Mouse (Mus musculus) kidney, embryonic 14.5 days (tissue): ENCODE data around the gene Mdm2. TPM values are rescaled to one million over a fixed set of nuclear protein-coding genes. Genes with fewer than 3 reads are reported as not detected.

Experiments
- ATAC-seq: fragments of 200-750 bp; cut with Nextera tagmentation; 2 replicates; pipeline ENCODE4 v1.8.0; 2017; ENCODE audit warnings: moderate number of reproducible peaks, mild to moderate bottlenecking, moderate TSS enrichment, moderate library complexity; ENCODE audit not compliant: low FRiP score, low TSS enrichment
- H3K27ac ChIP-seq: fragments of 300-500 bp; sonication (generic); 2 replicates; pipeline ENCODE4 v1.5.1; 2014; ENCODE audit warnings: low read depth, mild to moderate bottlenecking, low read length, moderate library complexity, mixed read lengths
- H3K27me3 ChIP-seq: fragments of 300-500 bp; sonication (generic); 2 replicates; pipeline ENCODE4 v1.6.1; 2014; ENCODE audit warnings: mild to moderate bottlenecking, low read length; ENCODE audit not compliant: control insufficient read depth, insufficient read depth
- H3K36me3 ChIP-seq: fragments of 300-500 bp; sonication (generic); 2 replicates; pipeline ENCODE4 v1.6.1; 2014; ENCODE audit warnings: low read length, mixed read lengths; ENCODE audit not compliant: control insufficient read depth, insufficient read depth
- H3K4me1 ChIP-seq: fragments of 300-500 bp; sonication (generic); 2 replicates; pipeline ENCODE4 v1.6.1; 2014; ENCODE audit warnings: low read length, mixed read lengths; ENCODE audit not compliant: control insufficient read depth, insufficient read depth
- H3K4me2 ChIP-seq: fragments of 300-500 bp; sonication (generic); replicated peaks from 2 replicates; pipeline ENCODE4 v1.6.1; 2014; ENCODE audit warnings: low read depth, mild to moderate bottlenecking, low read length
- H3K4me3 ChIP-seq: fragments of 300-500 bp; sonication (generic); 2 replicates; pipeline ENCODE4 v1.5.1; 2014; ENCODE audit warnings: mild to moderate bottlenecking, low read length
- H3K9ac ChIP-seq: fragments of 300-500 bp; sonication (generic); 2 replicates; pipeline ENCODE4 v1.6.1; 2014; ENCODE audit warnings: low read depth, mild to moderate bottlenecking, low read length, moderate library complexity
- H3K9me3 ChIP-seq: fragments of 300-500 bp; sonication (generic); 2 replicates; pipeline ENCODE4 v1.6.1; 2016; ENCODE audit warnings: low read length; ENCODE audit not compliant: control insufficient read depth
- whole genome bisulfite sequencing: fragments of 180-500 bp; shearing (Covaris S2); extraction: QIAGEN DNeasy Blood & Tissue Kit; methylation state at CpG from one replicate; pipeline ENCODE4 v1.1.7; 2014; 5-methylcytosine and 5-hydroxymethylcytosine counted together
- polyA plus RNA-seq: library from polyadenylated mRNA; unstranded; fragments of >200 nt; fragmentation: Nextera tagmentation; extraction: Ambion mirVana; gene quantifications from 2 replicates; pipeline ENCODE4 v1.2.1, GENCODE M21; 2014

Gene Mdm2
- polyA plus RNA-seq, 1 experiment from 2014 or later, result 65.6 TPM

GRCm38 (mm10) chr10:117663056-117663864 lies 47.3 kb downstream of the Mdm2 start:
- peak overlapping the region; percentile 31; the same call in 1 of the 2 replicates for H3K9ac ChIP-seq
- WGBS, result 62% methylated on average over 14 of the region's 14 CpGs

GRCm38 (mm10) chr10:117662316-117663055 lies 48.1 kb downstream of the Mdm2 start:
- peak overlapping the region; percentile 49; the same call in 1 of the 2 replicates for H3K27ac ChIP-seq
- no peak for ATAC-seq
- H3K4me3 ChIP-seq, result no peak overlapping the region
- no peak overlapping the region for H3K9ac ChIP-seq
- H3K4me1 ChIP-seq, result peaks cover 6% of the 10 kb centered on the region; the same call in 1 of the 2 replicates
- H3K9me3 ChIP-seq, result no peaks in the 10 kb centered on the region
- H3K36me3 ChIP-seq, result no peaks in the 10 kb centered on the region; the same call in 1 of the 2 replicates
- no peak overlapping the region for H3K4me2 ChIP-seq
- no peaks in the 10 kb centered on the region for H3K27me3 ChIP-seq
- WGBS, result 79% methylated on average over 15 of the region's 15 CpGs

More at GRCm38 (mm10) chr10:117663056-117663864, 47.3 kb downstream of the Mdm2 start:
- ATAC-seq, result 0 out of 2 replicates have a peak, but pooled peaks have one; percentile 44
- Histone ChIP-seq H3K4me2 (peak overlapping the region; percentile 21; the same call in 1 of the 2 replicates), H3K36me3 (no peaks in the 10 kb centered on the region; the same call in 1 of the 2 replicates), H3K27ac (peak overlapping the region; percentile 49; the same call in 1 of the 2 replicates), H3K9me3 (no peaks in the 10 kb centered on the region), H3K4me1 (peaks cover 6% of the 10 kb centered on the region; the same call in 1 of the 2 replicates), H3K27me3 (no peaks in the 10 kb centered on the region), H3K4me3 (no peak overlapping the region)

- H3K27ac ChIP-seq, result no peak overlapping the region
- H3K4me1 ChIP-seq, result peaks cover 6% of the 10 kb centered on the region; the same call in 1 of the 2 replicates
- no peaks in the 10 kb centered on the region; the same call in 1 of the 2 replicates for H3K36me3 ChIP-seq
- no peak overlapping the region for H3K4me2 ChIP-seq
- no peaks in the 10 kb centered on the region for H3K27me3 ChIP-seq
- 51% methylated on average over 11 of the region's 11 CpGs for WGBS
- H3K9ac ChIP-seq, result no peak overlapping the region
- no peak for ATAC-seq
- no peak overlapping the region for H3K4me3 ChIP-seq
- H3K9me3 ChIP-seq, result no peaks in the 10 kb centered on the region
Measured at GRCm38 (mm10) chr10:117659819-117660218, 50.7 kb downstream of the Mdm2 start.

- no peaks in the 10 kb centered on the region; the same call in 1 of the 2 replicates for H3K36me3 ChIP-seq
Measured at GRCm38 (mm10) chr10:117659430-117659813, 51.1 kb downstream of the Mdm2 start.

GRCm38 (mm10) chr10:117658522-117659429 lies 51.8 kb downstream of the Mdm2 start:
- ATAC-seq, result no peak
- Histone ChIP-seq H3K27me3 (no peaks in the 10 kb centered on the region), H3K27ac (no peak overlapping the region), H3K36me3 (no peaks in the 10 kb centered on the region; the same call in 1 of the 2 replicates), H3K9ac (no peak overlapping the region), H3K4me1 (peaks cover 6% of the 10 kb centered on the region; the same call in 1 of the 2 replicates), H3K4me2 (no peak overlapping the region), H3K9me3 (no peaks in the 10 kb centered on the region), H3K4me3 (no peak overlapping the region)
- WGBS, result 90% methylated on average over 14 of the region's 14 CpGs

More at GRCm38 (mm10) chr10:117659430-117659813, 51.1 kb downstream of the Mdm2 start:
- Histone ChIP-seq H3K9me3 (no peaks in the 10 kb centered on the region), H3K27ac (no peak overlapping the region), H3K4me2 (no peak overlapping the region), H3K4me3 (no peak overlapping the region), H3K4me1 (peaks cover 6% of the 10 kb centered on the region; the same call in 1 of the 2 replicates), H3K9ac (no peak overlapping the region), H3K27me3 (no peaks in the 10 kb centered on the region)
- no peak for ATAC-seq
- WGBS, result 67% methylated on average over 11 of the region's 11 CpGs

- H3K4me1 ChIP-seq, result no peaks in the 10 kb centered on the region
- H3K36me3 ChIP-seq, result no peaks in the 10 kb centered on the region; the same call in 1 of the 2 replicates
- no peaks in the 10 kb centered on the region for H3K27me3 ChIP-seq
- WGBS, result 79% methylated on average over 3 of the region's 3 CpGs
- H3K4me3 ChIP-seq, result no peak overlapping the region
- ATAC-seq, result no peak
- H3K9me3 ChIP-seq, result no peaks in the 10 kb centered on the region
- no peak overlapping the region for H3K9ac ChIP-seq
- H3K27ac ChIP-seq, result no peak overlapping the region
- H3K4me2 ChIP-seq, result no peak overlapping the region
Measured at GRCm38 (mm10) chr10:117657659-117658306, 52.8 kb downstream of the Mdm2 start.

GRCm38 (mm10) chr10:117656985-117657658 lies 53.4 kb downstream of the Mdm2 start:
- 80% methylated on average over 7 of the region's 7 CpGs for WGBS

More at GRCm38 (mm10) chr10:117656985-117657658, 53.4 kb downstream of the Mdm2 start:
- no peak for ATAC-seq
- Histone ChIP-seq H3K4me1 (no peaks in the 10 kb centered on the region), H3K36me3 (no peaks in the 10 kb centered on the region; the same call in 1 of the 2 replicates), H3K9me3 (no peaks in the 10 kb centered on the region), H3K9ac (no peak overlapping the region), H3K4me3 (no peak overlapping the region), H3K27me3 (no peaks in the 10 kb centered on the region), H3K27ac (no peak overlapping the region), H3K4me2 (no peak overlapping the region)
